In the genomic region with DNA sequence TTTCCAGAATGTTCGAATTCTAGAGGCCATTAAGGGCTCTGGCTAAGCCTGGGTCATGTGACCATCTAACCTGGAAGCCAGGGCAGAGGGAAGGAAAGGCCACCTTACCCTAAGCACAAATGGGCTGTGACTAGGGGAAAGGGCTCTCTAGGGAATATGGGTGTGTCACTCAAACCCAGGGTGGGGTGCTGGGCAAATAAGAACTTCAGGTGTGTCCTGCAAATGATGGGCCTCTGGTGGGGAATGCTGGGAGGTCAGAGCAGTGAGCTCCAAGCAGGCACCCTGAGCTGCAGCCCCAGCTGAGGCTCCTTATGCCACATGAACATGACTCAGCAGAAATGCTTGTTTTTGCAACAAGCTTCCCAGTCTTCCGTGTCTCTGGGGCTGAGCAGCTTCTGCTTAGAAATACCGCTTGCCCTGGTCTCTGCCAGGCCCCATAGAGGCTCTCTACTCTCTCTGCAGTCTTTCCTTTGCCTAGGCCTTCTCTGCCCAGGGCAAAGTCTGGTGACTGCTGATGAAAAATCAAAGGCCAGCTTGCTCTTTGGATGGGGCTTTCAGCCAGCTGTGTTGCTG, we compare ENCODE assay signal across 8 mouse cellular contexts.
DNase-seq lines count a peak whose midpoint lies in the region; ATAC-seq and TF ChIP-seq lines count a peak whose summit lies in the region.

No protein-coding gene starts in this region.

- peak; percentile 45 for DNase-seq in adrenal gland, postnatal 14 days
- no peak for DNase-seq in adrenal gland, postnatal 25 days
- DNase-seq in intestine, embryonic 14.5 days (ENCODE audit: low spot score): no peak
- peak; percentile 58 for DNase-seq in liver, postnatal 0 days
- no peak for DNase-seq in thymus, adult 18-20 months
- DNase-seq in layer of hippocampus, postnatal 10 days (ENCODE audit: low spot score in 2 of 2): no peak

- peak; percentile 32; the same call in 1 of the 2 replicates for TF ChIP-seq EP300 in liver, postnatal 0 days (IDR thresholded peaks at IDR 0.05; ENCODE audit: low read depth)

- 49% methylated on average over 3 of the region's 3 CpGs for WGBS in midbrain, embryonic 13.5 days
- 34% methylated on average over 3 of the region's 3 CpGs for WGBS in midbrain, embryonic 16.5 days
- 33% methylated on average over 3 of the region's 3 CpGs for WGBS in intestine, embryonic 14.5 days
- WGBS in liver, postnatal 0 days (ENCODE audit: insufficient replicate concordance): 25% methylated on average over 3 of the region's 3 CpGs

- ATAC-seq in midbrain, embryonic 13.5 days: 0 out of 2 replicates have a peak, but pooled peaks have one; percentile 15
- ATAC-seq in midbrain, embryonic 16.5 days: no peak
- peak; percentile 73 for ATAC-seq in intestine, embryonic 14.5 days (replicated peaks; ENCODE audit: low FRiP score, low TSS enrichment, low read depth)
- ATAC-seq in liver, postnatal 0 days: peak; percentile 80

- H3K36me3 ChIP-seq in midbrain, embryonic 13.5 days: no peaks in the 10 kb centered on the region
- no peaks in the 10 kb centered on the region for H3K36me3 ChIP-seq in midbrain, embryonic 16.5 days (ENCODE audit: control insufficient read depth, insufficient read depth, low read length)
- no peaks in the 10 kb centered on the region for H3K36me3 ChIP-seq in intestine, embryonic 14.5 days (ENCODE audit: control insufficient read depth, insufficient read depth, low read length)
- no peaks in the 10 kb centered on the region for H3K36me3 ChIP-seq in liver, postnatal 0 days (replicated peaks; ENCODE audit: insufficient read depth, low read length)

- no peaks in the 10 kb centered on the region for H3K9me3 ChIP-seq in midbrain, embryonic 13.5 days
- no peaks in the 10 kb centered on the region for H3K9me3 ChIP-seq in midbrain, embryonic 16.5 days (replicated peaks; ENCODE audit: control insufficient read depth, low read length, poor library complexity, severe bottlenecking)
- 0 out of 2 replicates have a peak, but pooled peaks cover 3% of the 10 kb centered on the region for H3K9me3 ChIP-seq in intestine, embryonic 14.5 days (ENCODE audit: control insufficient read depth, low read length)
- no peaks in the 10 kb centered on the region for H3K9me3 ChIP-seq in liver, postnatal 0 days (ENCODE audit: low read length)

- H3K4me2 ChIP-seq in midbrain, embryonic 13.5 days (replicated peaks): no peak overlapping the region
- H3K4me2 ChIP-seq in midbrain, embryonic 16.5 days (ENCODE audit: low read length): no peak overlapping the region
- H3K4me2 ChIP-seq in intestine, embryonic 14.5 days (ENCODE audit: low read length): no peak overlapping the region
- peak overlapping the region; percentile 50 for H3K4me2 ChIP-seq in liver, postnatal 0 days (ENCODE audit: low read depth, low read length)

- no peak overlapping the region for H3K9ac ChIP-seq in midbrain, embryonic 13.5 days (replicated peaks)
- H3K9ac ChIP-seq in midbrain, embryonic 16.5 days (ENCODE audit: low read depth, low read length): no peak overlapping the region
- no peak overlapping the region for H3K9ac ChIP-seq in intestine, embryonic 14.5 days (ENCODE audit: low read length)
- peak overlapping the region; percentile 50 for H3K9ac ChIP-seq in liver, postnatal 0 days (replicated peaks)

- H3K27ac ChIP-seq in midbrain, embryonic 13.5 days: no peak overlapping the region
- H3K27ac ChIP-seq in midbrain, embryonic 16.5 days (ENCODE audit: low read length): no peak overlapping the region
- H3K27ac ChIP-seq in intestine, embryonic 14.5 days (ENCODE audit: low read depth): 0 out of 2 replicates have a peak overlapping the region, but pooled peaks have one; percentile 22
- peak overlapping the region; percentile 84 for H3K27ac ChIP-seq in liver, postnatal 0 days (ENCODE audit: low read depth)

- H3K27me3 ChIP-seq in midbrain, embryonic 13.5 days: no peaks in the 10 kb centered on the region
- H3K27me3 ChIP-seq in midbrain, embryonic 16.5 days (ENCODE audit: control insufficient read depth, insufficient read depth, low read depth, low read length): no peaks in the 10 kb centered on the region
- H3K27me3 ChIP-seq in intestine, embryonic 14.5 days (replicated peaks; ENCODE audit: control insufficient read depth, insufficient read depth, low read length): no peaks in the 10 kb centered on the region
- no peaks in the 10 kb centered on the region for H3K27me3 ChIP-seq in liver, postnatal 0 days (ENCODE audit: insufficient read depth, low read length)

- H3K4me1 ChIP-seq in midbrain, embryonic 13.5 days (replicated peaks): 0 out of 2 replicates have a peak, but pooled peaks cover 4% of the 10 kb centered on the region
- H3K4me1 ChIP-seq in midbrain, embryonic 16.5 days (ENCODE audit: control insufficient read depth, insufficient read depth, low read length): no peaks in the 10 kb centered on the region
- no peaks in the 10 kb centered on the region for H3K4me1 ChIP-seq in intestine, embryonic 14.5 days (replicated peaks; ENCODE audit: control insufficient read depth, insufficient read depth, low read length)
- H3K4me1 ChIP-seq in liver, postnatal 0 days (ENCODE audit: insufficient read depth): peaks cover 43% of the 10 kb centered on the region

- H3K4me3 ChIP-seq in midbrain, embryonic 13.5 days (replicated peaks): no peak overlapping the region
- H3K4me3 ChIP-seq in midbrain, embryonic 16.5 days (ENCODE audit: low read depth, low read length): no peak overlapping the region
- H3K4me3 ChIP-seq in intestine, embryonic 14.5 days (ENCODE audit: low read depth, low read length): no peak overlapping the region
- no peak overlapping the region for H3K4me3 ChIP-seq in liver, postnatal 0 days (ENCODE audit: low read depth, low read length)

- no peak for TF ChIP-seq CTCF in liver, postnatal 0 days (IDR thresholded peaks at IDR 0.05; ENCODE audit: low read depth)

Comparison
In these comparisons a context has a peak if more than half of its experiments do, and no peak if none do; other contexts are left out.
1. DNase-seq: peak in adrenal gland, postnatal 14 days (single experiment) and liver, postnatal 0 days (single experiment); none in adrenal gland, postnatal 25 days (single experiment), intestine, embryonic 14.5 days (single experiment), thymus, adult 18-20 months (0 of 2) and layer of hippocampus, postnatal 10 days (0 of 2).
2. H3K27ac ChIP-seq: peak in intestine, embryonic 14.5 days (single experiment) and liver, postnatal 0 days (single experiment); none in midbrain, embryonic 13.5 days (single experiment) and midbrain, embryonic 16.5 days (single experiment).